Mouse (Mus musculus) neural tube, embryonic 12.5 days (tissue): ENCODE data around the gene Ggta1. TPM values are rescaled to one million over a fixed set of nuclear protein-coding genes. Genes with fewer than 3 reads are reported as not detected.

Experiments used
- ATAC-seq: fragments of 200-750 bp; cut with Nextera tagmentation; 2 replicates; pipeline ENCODE4 v1.8.0; 2017; ENCODE audit warnings: low read depth, mild to moderate bottlenecking, moderate TSS enrichment, moderate library complexity; ENCODE audit not compliant: low FRiP score
- H3K27ac ChIP-seq: fragments of 300-500 bp; sonication (generic); 2 replicates; pipeline ENCODE4 v1.5.1; 2016
- H3K27me3 ChIP-seq: fragments of 300-500 bp; sonication (generic); replicated peaks from 2 replicates; pipeline ENCODE4 v1.6.1; 2016; ENCODE audit warnings: mild to moderate bottlenecking
- H3K36me3 ChIP-seq: fragments of 300-500 bp; sonication (generic); 2 replicates; pipeline ENCODE4 v1.6.1; 2016; ENCODE audit warnings: mild to moderate bottlenecking
- H3K4me1 ChIP-seq: fragments of 300-500 bp; sonication (generic); 2 replicates; pipeline ENCODE4 v1.6.1; 2016
- H3K4me2 ChIP-seq: fragments of 300-500 bp; sonication (generic); replicated peaks from 2 replicates; pipeline ENCODE4 v1.6.1; 2016; ENCODE audit warnings: mild to moderate bottlenecking
- H3K4me3 ChIP-seq: fragments of 300-500 bp; sonication (generic); 2 replicates; pipeline ENCODE4 v1.5.1; 2016
- H3K9ac ChIP-seq: fragments of 300-500 bp; sonication (generic); 2 replicates; pipeline ENCODE4 v1.6.1; 2016; ENCODE audit warnings: mild to moderate bottlenecking
- H3K9me3 ChIP-seq: fragments of 300-500 bp; sonication (generic); 2 replicates; pipeline ENCODE4 v1.6.1; 2016; ENCODE audit warnings: mild to moderate bottlenecking
- WGBS: fragments of 180-500 bp; shearing (Covaris S2); methylation state at CpG from one replicate; pipeline ENCODE4 v1.1.7; 2016; 5-methylcytosine and 5-hydroxymethylcytosine counted together
- polyA plus RNA-seq: library from polyadenylated mRNA; unstranded; fragments of >200 nt; fragmentation: Nextera tagmentation; extraction: Ambion mirVana; gene quantifications from 2 replicates; pipeline ENCODE4 v1.2.1, GENCODE M21; 2016

The Ggta1 gene
- polyA plus RNA-seq, 1 experiment from 2014 or later = 9.5 TPM

GRCm38 (mm10) chr2:35407266-35407665 is 55.8 kb downstream of the Ggta1 start:
- no peak for ATAC-seq
- Histone ChIP-seq H3K36me3 (no peaks in the 10 kb centered on the region), H3K9me3 (no peaks in the 10 kb centered on the region), H3K9ac (no peak overlapping the region), H3K4me3 (no peak overlapping the region), H3K4me2 (no peak overlapping the region), H3K27ac (no peak overlapping the region), H3K27me3 (no peaks in the 10 kb centered on the region), H3K4me1 (no peaks in the 10 kb centered on the region)
- 83% methylated on average over 6 of the region's 6 CpGs for WGBS

GRCm38 (mm10) chr2:35406611-35407010 is 56.4 kb downstream of the Ggta1 start:
- no peak overlapping the region for H3K4me3 ChIP-seq
- H3K4me2 ChIP-seq = no peak overlapping the region
- 72% methylated on average over 1 of the region's 1 CpGs for WGBS
- no peak overlapping the region for H3K27ac ChIP-seq
- no peak for ATAC-seq
- H3K36me3 ChIP-seq = no peaks in the 10 kb centered on the region
- no peaks in the 10 kb centered on the region for H3K9me3 ChIP-seq
- H3K4me1 ChIP-seq = no peaks in the 10 kb centered on the region
- H3K9ac ChIP-seq = no peak overlapping the region
- H3K27me3 ChIP-seq = no peaks in the 10 kb centered on the region

- no peak overlapping the region for H3K4me2 ChIP-seq
- no peaks in the 10 kb centered on the region for H3K4me1 ChIP-seq
- H3K9ac ChIP-seq = no peak overlapping the region
- no peak overlapping the region for H3K4me3 ChIP-seq
- H3K27ac ChIP-seq = no peak overlapping the region
- no peaks in the 10 kb centered on the region for H3K9me3 ChIP-seq
- H3K27me3 ChIP-seq = no peaks in the 10 kb centered on the region
- ATAC-seq = no peak
- no peaks in the 10 kb centered on the region for H3K36me3 ChIP-seq
- WGBS = 93% methylated on average over 16 of the region's 16 CpGs
Measured at GRCm38 (mm10) chr2:35402391-35402790, 60.6 kb downstream of the Ggta1 start.

GRCm38 (mm10) chr2:35400739-35401138 is 62.3 kb downstream of the Ggta1 start:
- WGBS = 89% methylated on average over 7 of the region's 7 CpGs
- Histone ChIP-seq H3K9me3 (no peaks in the 10 kb centered on the region), H3K9ac (no peak overlapping the region), H3K27me3 (no peaks in the 10 kb centered on the region), H3K36me3 (no peaks in the 10 kb centered on the region), H3K27ac (no peak overlapping the region), H3K4me1 (no peaks in the 10 kb centered on the region), H3K4me2 (no peak overlapping the region), H3K4me3 (no peak overlapping the region)
- no peak for ATAC-seq

GRCm38 (mm10) chr2:35398184-35398828 is 64.7 kb downstream of the Ggta1 start:
- H3K4me2 ChIP-seq = no peak overlapping the region
- no peak overlapping the region for H3K9ac ChIP-seq
- no peak for ATAC-seq
- H3K27me3 ChIP-seq = no peaks in the 10 kb centered on the region
- 84% methylated on average over 6 of the region's 6 CpGs for WGBS
- no peak overlapping the region for H3K27ac ChIP-seq
- no peak overlapping the region for H3K4me3 ChIP-seq
- no peaks in the 10 kb centered on the region for H3K4me1 ChIP-seq
- no peaks in the 10 kb centered on the region for H3K9me3 ChIP-seq
- H3K36me3 ChIP-seq = no peaks in the 10 kb centered on the region

GRCm38 (mm10) chr2:35397590-35398173 is 65.3 kb downstream of the Ggta1 start:
- 54% methylated on average over 11 of the region's 11 CpGs for WGBS
- Histone ChIP-seq H3K27ac (no peak overlapping the region), H3K4me2 (no peak overlapping the region), H3K9ac (no peak overlapping the region), H3K36me3 (no peaks in the 10 kb centered on the region), H3K4me1 (no peaks in the 10 kb centered on the region), H3K27me3 (no peaks in the 10 kb centered on the region), H3K4me3 (no peak overlapping the region), H3K9me3 (no peaks in the 10 kb centered on the region)
- ATAC-seq = no peak

- Histone ChIP-seq H3K4me3 (no peak within 1 kb of the TSS), H3K36me3 (no peaks in the 10 kb centered on the region), H3K4me1 (no peaks in the 10 kb centered on the region), H3K4me2 (no peak within 1 kb of the TSS), H3K9me3 (no peaks in the 10 kb centered on the region), H3K27me3 (no peaks in the 10 kb centered on the region), H3K9ac (no peak within 1 kb of the TSS), H3K27ac (no peak within 1 kb of the TSS)
- 72% methylated on average over 5 of the region's 5 CpGs for WGBS
- ATAC-seq = no peak
Measured at GRCm38 (mm10) chr2:35397096-35397495, 65.9 kb downstream of the Ggta1 start, which contains the start of gene 4930402F06Rik. TSS of gene 4930402F06Rik (minus strand) at chr2:35397175.

- Histone ChIP-seq H3K4me3 (no peak overlapping the region), H3K27me3 (no peaks in the 10 kb centered on the region), H3K27ac (no peak overlapping the region), H3K9ac (no peak overlapping the region), H3K36me3 (no peaks in the 10 kb centered on the region), H3K9me3 (no peaks in the 10 kb centered on the region), H3K4me1 (no peaks in the 10 kb centered on the region), H3K4me2 (no peak overlapping the region)
- ATAC-seq = no peak
- 57% methylated on average over 9 of the region's 9 CpGs for WGBS
Measured at GRCm38 (mm10) chr2:35385441-35385871, 77.6 kb downstream of the Ggta1 start.

GRCm38 (mm10) chr2:35379306-35379705 is 83.7 kb downstream of the Ggta1 start:
- H3K4me1 ChIP-seq = no peaks in the 10 kb centered on the region
- ATAC-seq = no peak
- no peak overlapping the region for H3K27ac ChIP-seq
- no peak overlapping the region for H3K4me2 ChIP-seq
- no peak overlapping the region for H3K9ac ChIP-seq
- H3K9me3 ChIP-seq = no peaks in the 10 kb centered on the region
- no peaks in the 10 kb centered on the region for H3K36me3 ChIP-seq
- no peak overlapping the region for H3K4me3 ChIP-seq
- 77% methylated on average over 9 of the region's 9 CpGs for WGBS
- H3K27me3 ChIP-seq = no peaks in the 10 kb centered on the region

GRCm38 (mm10) chr2:35377600-35377999 is 85.4 kb downstream of the Ggta1 start:
- no peak for ATAC-seq
- Histone ChIP-seq H3K4me2 (no peak overlapping the region), H3K4me1 (no peaks in the 10 kb centered on the region), H3K27me3 (no peaks in the 10 kb centered on the region), H3K27ac (no peak overlapping the region), H3K9ac (no peak overlapping the region), H3K36me3 (no peaks in the 10 kb centered on the region), H3K9me3 (no peaks in the 10 kb centered on the region), H3K4me3 (no peak overlapping the region)
- 73% methylated on average over 6 of the region's 6 CpGs for WGBS

- Histone ChIP-seq H3K27ac (no peak overlapping the region), H3K9me3 (no peaks in the 10 kb centered on the region), H3K27me3 (no peaks in the 10 kb centered on the region), H3K36me3 (no peaks in the 10 kb centered on the region), H3K4me2 (no peak overlapping the region), H3K4me3 (no peak overlapping the region), H3K4me1 (no peaks in the 10 kb centered on the region), H3K9ac (no peak overlapping the region)
- ATAC-seq = no peak
- WGBS = 16% methylated on average over 3 of the region's 3 CpGs
Measured at GRCm38 (mm10) chr2:35373003-35373402, 90.0 kb downstream of the Ggta1 start.

- Histone ChIP-seq H3K27me3 (no peaks in the 10 kb centered on the region), H3K9me3 (no peaks in the 10 kb centered on the region), H3K36me3 (no peaks in the 10 kb centered on the region), H3K9ac (no peak overlapping the region), H3K27ac (no peak overlapping the region), H3K4me2 (no peak overlapping the region), H3K4me3 (no peak overlapping the region), H3K4me1 (no peaks in the 10 kb centered on the region)
- no peak for ATAC-seq
Measured at GRCm38 (mm10) chr2:35370686-35371085, 92.3 kb downstream of the Ggta1 start.

GRCm38 (mm10) chr2:35367629-35368028 is 95.4 kb downstream of the Ggta1 start, which contains the start of gene 4930568D16Rik:
TSS of gene 4930568D16Rik (minus strand) at chr2:35367729.
- Histone ChIP-seq H3K9me3 (0 out of 2 replicates have a peak, but pooled peaks cover 4% of the 10 kb centered on the region), H3K4me1 (no peaks in the 10 kb centered on the region), H3K27me3 (no peaks in the 10 kb centered on the region), H3K4me2 (no peak within 1 kb of the TSS), H3K27ac (no peak within 1 kb of the TSS), H3K9ac (no peak within 1 kb of the TSS), H3K4me3 (no peak within 1 kb of the TSS), H3K36me3 (no peaks in the 10 kb centered on the region)
- 83% methylated on average over 2 of the region's 2 CpGs for WGBS
- no peak for ATAC-seq
